Mouse (Mus musculus) liver, postnatal 0 days (tissue): ENCODE results near the gene Mus81.
A peak's percentile ranks its signal among the peaks of the same experiment; 100 is the strongest.

Experiments used
- CTCF ChIP-seq: sonication (generic); IDR thresholded peaks from 2 replicates; pipeline ENCODE4 v1.5.1; 2016; ENCODE audit warnings: antibody characterized with exemption, low read depth
- EP300 ChIP-seq: IDR thresholded peaks from 2 replicates; pipeline ENCODE4 v1.6.1; 2016; ENCODE audit warnings: antibody characterized with exemption, low read depth, mild to moderate bottlenecking

GRCm38 (mm10) chr19:5490313-5490897, 2.2 kb upstream of the Mus81 start, which contains the start of gene Cfl1:
- no peak; the same call in 1 of the 2 replicates for TF ChIP-seq EP300
- TF ChIP-seq CTCF, result peak; percentile 34
